Mouse (Mus musculus): ENCODE measurements around the gene Zfp652. TPM values are rescaled to one million over a fixed set of nuclear protein-coding genes. Genes with fewer than 3 reads are reported as not detected.

Zfp652 gene
- total RNA-seq, 2 experiments from 2014 or later: 8.8 to 16.7 TPM

GRCm38 (mm10) chr11:95792950-95793509, 80.6 kb downstream of the Zfp652 start:
- peak; percentile 85 for ATAC-seq (replicated peaks; ENCODE audit: low FRiP score, poor library complexity, severe bottlenecking)

GRCm38 (mm10) chr11:95794201-95794600, 81.7 kb downstream of the Zfp652 start:
- no peak for ATAC-seq (replicated peaks; ENCODE audit: low FRiP score, poor library complexity, severe bottlenecking)

- no peak for ATAC-seq (replicated peaks; ENCODE audit: low FRiP score, poor library complexity, severe bottlenecking)
These were observed 83.1 kb downstream of the Zfp652 start for GRCm38 (mm10) chr11:95795582-95795981.

- no peak for ATAC-seq (replicated peaks; ENCODE audit: low FRiP score, poor library complexity, severe bottlenecking)
These were observed 92.5 kb downstream of the Zfp652 start for GRCm38 (mm10) chr11:95805010-95805409.

GRCm38 (mm10) chr11:95805527-95805926, 93.1 kb downstream of the Zfp652 start:
- ATAC-seq (replicated peaks; ENCODE audit: low FRiP score, poor library complexity, severe bottlenecking): peak; percentile 69

GRCm38 (mm10) chr11:95807884-95808283, 95.4 kb downstream of the Zfp652 start:
- ATAC-seq (replicated peaks; ENCODE audit: low FRiP score, poor library complexity, severe bottlenecking): peak; percentile 3; the same call in 1 of the 2 replicates

GRCm38 (mm10) chr11:95808448-95809011, 96.1 kb downstream of the Zfp652 start:
- ATAC-seq (replicated peaks; ENCODE audit: low FRiP score, poor library complexity, severe bottlenecking): peak; percentile 79

GRCm38 (mm10) chr11:95809603-95810002, 97.1 kb downstream of the Zfp652 start:
- ATAC-seq (replicated peaks; ENCODE audit: low FRiP score, poor library complexity, severe bottlenecking): peak; percentile 3

- ATAC-seq (replicated peaks; ENCODE audit: low FRiP score, poor library complexity, severe bottlenecking): no peak
These were observed 98.4 kb downstream of the Zfp652 start for GRCm38 (mm10) chr11:95810828-95811227.

GRCm38 (mm10) chr11:95811741-95812140, 99.3 kb downstream of the Zfp652 start:
- ATAC-seq (replicated peaks; ENCODE audit: low FRiP score, poor library complexity, severe bottlenecking): no peak

GRCm38 (mm10) chr11:95812224-95812623, 99.8 kb downstream of the Zfp652 start:
- ATAC-seq (replicated peaks; ENCODE audit: low FRiP score, poor library complexity, severe bottlenecking): no peak

- no peak for ATAC-seq (replicated peaks; ENCODE audit: low FRiP score, poor library complexity, severe bottlenecking)
These were observed 101.6 kb downstream of the Zfp652 start for GRCm38 (mm10) chr11:95814101-95814500.

GRCm38 (mm10) chr11:95814857-95815256, 102.4 kb downstream of the Zfp652 start:
- no peak for ATAC-seq (replicated peaks; ENCODE audit: low FRiP score, poor library complexity, severe bottlenecking)

- no peak for ATAC-seq (replicated peaks; ENCODE audit: low FRiP score, poor library complexity, severe bottlenecking)
These were observed 102.9 kb downstream of the Zfp652 start for GRCm38 (mm10) chr11:95815412-95815811.

- no peak for ATAC-seq (replicated peaks; ENCODE audit: low FRiP score, poor library complexity, severe bottlenecking)
These were observed 106.7 kb downstream of the Zfp652 start for GRCm38 (mm10) chr11:95819138-95819537.

GRCm38 (mm10) chr11:95821511-95821910, 109.0 kb downstream of the Zfp652 start:
- no peak for ATAC-seq (replicated peaks; ENCODE audit: low FRiP score, poor library complexity, severe bottlenecking)

GRCm38 (mm10) chr11:95822437-95822836, 110.0 kb downstream of the Zfp652 start:
- ATAC-seq (replicated peaks; ENCODE audit: low FRiP score, poor library complexity, severe bottlenecking): no peak

GRCm38 (mm10) chr11:95824071-95824876, 111.8 kb downstream of the Zfp652 start, which contains the start of gene Phospho1:
TSS of gene Phospho1 (plus strand) at chr11:95824499.
- peak; percentile 78 for ATAC-seq (replicated peaks; ENCODE audit: low FRiP score, poor library complexity, severe bottlenecking)

- ATAC-seq (replicated peaks; ENCODE audit: low FRiP score, poor library complexity, severe bottlenecking): peak; percentile 13
These were observed 112.4 kb downstream of the Zfp652 start for GRCm38 (mm10) chr11:95824877-95825243.

GRCm38 (mm10) chr11:95825625-95826024, 113.2 kb downstream of the Zfp652 start:
- ATAC-seq (replicated peaks; ENCODE audit: low FRiP score, poor library complexity, severe bottlenecking): no peak

Measured in erythroblast, adult 5-6 weeks (primary cell).